Mouse (Mus musculus) forebrain, embryonic 14.5 days (tissue): ENCODE measurements at regions not wholly inside any gene's neighbourhood (a gene's known extent, or its start where the extent isn't known, plus 50 kb on each side); places are given as distances from the start of the nearest gene placed in this dataset.

Experiments used
- ATAC-seq: fragments of 200-750 bp; cut with Nextera tagmentation; 2 replicates; pipeline ENCODE4 v1.8.0; 2017; ENCODE audit warnings: mild to moderate bottlenecking, moderate library complexity
- DNase-seq: peaks from one replicate; pipeline ENCODE4 v3.0.0-alpha.2; 2015; ENCODE audit warnings: low spot score
- H3K27ac ChIP-seq: fragments of 300-500 bp; sonication (generic); 2 replicates; pipeline ENCODE4 v1.5.1; 2014; ENCODE audit warnings: low read depth, mild to moderate bottlenecking, control low read depth, low read length, moderate library complexity
- H3K27me3 ChIP-seq: fragments of 300-500 bp; sonication (generic); replicated peaks from 2 replicates; pipeline ENCODE4 v1.6.1; 2014; ENCODE audit warnings: low read length, control low read depth, mixed read lengths; ENCODE audit not compliant: control insufficient read depth, insufficient read depth
- H3K36me3 ChIP-seq: fragments of 300-500 bp; sonication (generic); 2 replicates; pipeline ENCODE4 v1.6.1; 2014; ENCODE audit warnings: low read length, control low read depth; ENCODE audit not compliant: control insufficient read depth, insufficient read depth
- H3K4me1 ChIP-seq: fragments of 300-500 bp; sonication (generic); 2 replicates; pipeline ENCODE4 v1.6.1; 2014; ENCODE audit warnings: antibody characterized with exemption, low read length, control low read depth; ENCODE audit not compliant: control insufficient read depth, insufficient read depth
- H3K4me2 ChIP-seq: fragments of 300-500 bp; sonication (generic); 2 replicates; pipeline ENCODE4 v1.6.1; 2014; ENCODE audit warnings: mild to moderate bottlenecking, control low read depth, low read length
- H3K4me3 ChIP-seq: fragments of 300-500 bp; sonication (generic); 2 replicates; pipeline ENCODE4 v1.5.1; 2014; ENCODE audit warnings: low read depth, low read length, control low read depth
- H3K9ac ChIP-seq: fragments of 300-500 bp; sonication (generic); 2 replicates; pipeline ENCODE4 v1.6.1; 2014; ENCODE audit warnings: mild to moderate bottlenecking, low read length, control low read depth, moderate library complexity
- H3K9me3 ChIP-seq: fragments of 300-500 bp; sonication (generic); replicated peaks from 2 replicates; pipeline ENCODE4 v1.6.1; 2016; ENCODE audit warnings: low read length, control low read depth, mixed read lengths; ENCODE audit not compliant: control insufficient read depth
- WGBS: fragments of 180-500 bp; shearing (Covaris S2); extraction: QIAGEN DNeasy Blood & Tissue Kit; methylation state at CpG from one replicate; pipeline ENCODE4 v1.1.7; 2014; 5-methylcytosine and 5-hydroxymethylcytosine counted together

- no peak overlapping the region for H3K27ac ChIP-seq
- H3K9me3 ChIP-seq: no peaks in the 10 kb centered on the region
- H3K4me3 ChIP-seq: no peak overlapping the region
- peaks cover 8% of the 10 kb centered on the region for H3K4me1 ChIP-seq
- WGBS: 72% methylated on average over 4 of the region's 4 CpGs
- no peaks in the 10 kb centered on the region for H3K27me3 ChIP-seq
- H3K9ac ChIP-seq: no peak overlapping the region
- peak; percentile 49 for DNase-seq
- no peaks in the 10 kb centered on the region for H3K36me3 ChIP-seq
- no peak overlapping the region for H3K4me2 ChIP-seq
- no peak for ATAC-seq
Observed at GRCm38 (mm10) chr8:95988616-95989380, 100.5 kb upstream of the Got2 start.

GRCm38 (mm10) chr8:95987011-95987440 lies 98.7 kb upstream of the Got2 start:
- Histone ChIP-seq H3K4me1 (peaks cover 8% of the 10 kb centered on the region), H3K4me3 (peak overlapping the region; percentile 16; the same call in 1 of the 2 replicates), H3K4me2 (peak overlapping the region; percentile 52), H3K27me3 (no peaks in the 10 kb centered on the region), H3K36me3 (no peaks in the 10 kb centered on the region), H3K27ac (no peak overlapping the region), H3K9ac (peak overlapping the region; percentile 45), H3K9me3 (no peaks in the 10 kb centered on the region)
- DNase-seq (peak; percentile 34), ATAC-seq (peak; percentile 49; the same call in 1 of the 2 replicates)
- 3% methylated on average over 10 of the region's 10 CpGs for WGBS

- H3K36me3 ChIP-seq: no peaks in the 10 kb centered on the region
- no peak overlapping the region for H3K4me3 ChIP-seq
- DNase-seq (no peak), ATAC-seq (no peak)
- 28% methylated on average over 3 of the region's 3 CpGs for WGBS
- peaks cover 2% of the 10 kb centered on the region; the same call in 1 of the 2 replicates for H3K4me1 ChIP-seq
- no peak overlapping the region for H3K9ac ChIP-seq
- no peaks in the 10 kb centered on the region for H3K9me3 ChIP-seq
- no peak overlapping the region for H3K27ac ChIP-seq
- H3K4me2 ChIP-seq: no peak overlapping the region
- no peaks in the 10 kb centered on the region for H3K27me3 ChIP-seq
Observed at GRCm38 (mm10) chr8:95986410-95986809, 98.1 kb upstream of the Got2 start.

GRCm38 (mm10) chr8:95983690-95984089 lies 95.3 kb upstream of the Got2 start:
- DNase-seq: no peak
- 73% methylated on average over 2 of the region's 2 CpGs for WGBS

GRCm38 (mm10) chr8:95980405-95980804 lies 92.1 kb upstream of the Got2 start:
- 28% methylated on average over 2 of the region's 2 CpGs for WGBS
- peak; percentile 84 for ATAC-seq

More at GRCm38 (mm10) chr8:95983690-95984089, 95.3 kb upstream of the Got2 start:
- Histone ChIP-seq H3K27ac (no peak overlapping the region), H3K27me3 (no peaks in the 10 kb centered on the region), H3K36me3 (no peaks in the 10 kb centered on the region), H3K4me1 (peaks cover 2% of the 10 kb centered on the region; the same call in 1 of the 2 replicates), H3K4me2 (no peak overlapping the region), H3K9me3 (no peaks in the 10 kb centered on the region), H3K9ac (no peak overlapping the region), H3K4me3 (no peak overlapping the region)
- ATAC-seq: no peak

GRCm38 (mm10) chr8:95979223-95979622 lies 90.9 kb upstream of the Got2 start:
- Histone ChIP-seq H3K27me3 (no peaks in the 10 kb centered on the region), H3K9me3 (no peaks in the 10 kb centered on the region), H3K9ac (no peak overlapping the region), H3K27ac (no peak overlapping the region), H3K36me3 (no peaks in the 10 kb centered on the region), H3K4me3 (no peak overlapping the region), H3K4me1 (no peaks in the 10 kb centered on the region), H3K4me2 (no peak overlapping the region)
- 58% methylated on average over 6 of the region's 6 CpGs for WGBS
- ATAC-seq (no peak), DNase-seq (no peak)

More at GRCm38 (mm10) chr8:95980405-95980804, 92.1 kb upstream of the Got2 start:
- no peaks in the 10 kb centered on the region for H3K9me3 ChIP-seq
- H3K4me3 ChIP-seq: no peak overlapping the region
- DNase-seq: peak; percentile 67
- H3K36me3 ChIP-seq: no peaks in the 10 kb centered on the region
- no peaks in the 10 kb centered on the region for H3K27me3 ChIP-seq
- H3K27ac ChIP-seq: no peak overlapping the region
- no peak overlapping the region for H3K9ac ChIP-seq
- no peaks in the 10 kb centered on the region for H3K4me1 ChIP-seq
- no peak overlapping the region for H3K4me2 ChIP-seq

GRCm38 (mm10) chr8:95974889-95975288 lies 86.5 kb upstream of the Got2 start:
- Histone ChIP-seq H3K4me2 (no peak overlapping the region), H3K27me3 (no peaks in the 10 kb centered on the region), H3K27ac (no peak overlapping the region), H3K4me3 (no peak overlapping the region), H3K4me1 (no peaks in the 10 kb centered on the region), H3K9me3 (no peaks in the 10 kb centered on the region), H3K36me3 (no peaks in the 10 kb centered on the region), H3K9ac (no peak overlapping the region)
- DNase-seq (peak; percentile 72), ATAC-seq (peak; percentile 52; the same call in 1 of the 2 replicates)
- WGBS: 21% methylated on average over 4 of the region's 4 CpGs

- Histone ChIP-seq H3K27me3 (no peaks in the 10 kb centered on the region), H3K9ac (no peak overlapping the region), H3K4me1 (no peaks in the 10 kb centered on the region), H3K4me3 (no peak overlapping the region), H3K9me3 (no peaks in the 10 kb centered on the region), H3K27ac (no peak overlapping the region), H3K4me2 (no peak overlapping the region), H3K36me3 (no peaks in the 10 kb centered on the region)
- DNase-seq (no peak), ATAC-seq (no peak)
- WGBS: 69% methylated on average over 5 of the region's 5 CpGs
Observed at GRCm38 (mm10) chr8:95974231-95974630, 85.9 kb upstream of the Got2 start.

GRCm38 (mm10) chr8:95973571-95973970 lies 85.2 kb upstream of the Got2 start:
- Histone ChIP-seq H3K27ac (no peak overlapping the region), H3K9ac (no peak overlapping the region), H3K4me1 (no peaks in the 10 kb centered on the region), H3K4me3 (no peak overlapping the region), H3K36me3 (no peaks in the 10 kb centered on the region), H3K9me3 (no peaks in the 10 kb centered on the region), H3K27me3 (no peaks in the 10 kb centered on the region), H3K4me2 (no peak overlapping the region)
- 38% methylated on average over 4 of the region's 4 CpGs for WGBS
- DNase-seq (no peak), ATAC-seq (no peak)
